Mouse (Mus musculus) heart, postnatal 10 days (tissue): ENCODE data around the gene Bub1b. TPM values are rescaled to one million over a fixed set of nuclear protein-coding genes. Genes with fewer than 3 reads are reported as not detected.

Source experiments
- DNase-seq, 2 experiments: peaks; one replicate each; pipeline ENCODE4 v3.0.0; 2021
- intact Hi-C: fragments of 180-260 bp; cut with DNase I; formaldehyde crosslinking; loops from one replicate; pipeline ENCODE4 v1.15.1; 2025
- total RNA-seq, 2 experiments: library from RNA; stranded (reverse); gene quantifications; 2 replicates each; pipeline ENCODE4 v1.2.3; 2021

The Bub1b gene
- total RNA-seq, 2 experiments from 2014 or later: 15.4 to 15.9 TPM

GRCm38 (mm10) chr2:118689875-118690274 is 91.9 kb downstream of the Bub1b start:
- DNase-seq: no peak
- intact Hi-C loops: no loop called here

Other genes with a start within 250 kb of the Bub1b start
- gene Gpr176, start 224.8 kb upstream of the Bub1b start, total RNA-seq: under 1 TPM; 0.20 to 0.31 TPM
- 10 to 100 TPM; 11.5 to 12.9 TPM for gene Eif2ak4, start 209.6 kb upstream of the Bub1b start, total RNA-seq
- gene Srp14, start 118.5 kb upstream of the Bub1b start, total RNA-seq: 100 to 1,000 TPM; 121 to 126 TPM
- gene Bmf, start 48.5 kb upstream of the Bub1b start, total RNA-seq: 10 to 100 TPM; 12.3 to 17.1 TPM
- gene Pak6, start 65.1 kb downstream of the Bub1b start, total RNA-seq: 10 to 100 TPM; 13.5 to 15.3 TPM
- 1 to 10 TPM in 1 of 2 experiments, under 1 TPM in 1; 0.64 to 1.7 TPM for gene Ankrd63, start 105.8 kb downstream of the Bub1b start, total RNA-seq
- gene Plcb2, start 130.2 kb downstream of the Bub1b start, total RNA-seq: 1 to 10 TPM; 1.9 to 2.4 TPM
- gene Inafm2, start 147.5 kb downstream of the Bub1b start, total RNA-seq: 10 to 100 TPM; 27.4 to 37.4 TPM
- 1 to 10 TPM; 8.4 to 9.9 TPM for gene Ccdc9b, start 164.4 kb downstream of the Bub1b start, total RNA-seq
- gene Phgr1, start 174.6 kb downstream of the Bub1b start, total RNA-seq: not detected
- gene Disp2, start 181.5 kb downstream of the Bub1b start, total RNA-seq: under 1 TPM in 1 of 2 experiments, not detected in 1; 0.07 TPM
- gene Knstrn, start 215.8 kb downstream of the Bub1b start, total RNA-seq: 10 to 100 TPM; 16.4 to 19.5 TPM